Mouse (Mus musculus) intestine, embryonic 14.5 days (tissue): Measurements from ENCODE around the gene Arl3. TPM values are rescaled to one million over a fixed set of nuclear protein-coding genes. Genes with fewer than 3 reads are reported as not detected.

Experiments used
- ATAC-seq: fragments of 200-750 bp; cut with Nextera tagmentation; replicated peaks from 2 replicates; pipeline ENCODE4 v1.8.0; 2017; ENCODE audit warnings: low read depth, moderate number of reproducible peaks, moderate TSS enrichment, moderate library complexity; ENCODE audit not compliant: low FRiP score, low TSS enrichment
- DNase-seq: peaks from one replicate; pipeline ENCODE4 v3.0.0-alpha.2; 2018; ENCODE audit warnings: low spot score
- H3K27ac ChIP-seq: fragments of 300-500 bp; sonication (generic); 2 replicates; pipeline ENCODE4 v1.5.1; 2014; ENCODE audit warnings: low read depth, mild to moderate bottlenecking, control low read depth
- H3K27me3 ChIP-seq: fragments of 300-500 bp; sonication (generic); replicated peaks from 2 replicates; pipeline ENCODE4 v1.6.1; 2014; ENCODE audit warnings: low read length, control low read depth; ENCODE audit not compliant: control insufficient read depth, insufficient read depth
- H3K36me3 ChIP-seq: fragments of 300-500 bp; sonication (generic); 2 replicates; pipeline ENCODE4 v1.6.1; 2014; ENCODE audit warnings: low read length, control low read depth; ENCODE audit not compliant: control insufficient read depth, insufficient read depth
- H3K4me1 ChIP-seq: fragments of 300-500 bp; sonication (generic); replicated peaks from 2 replicates; pipeline ENCODE4 v1.6.1; 2014; ENCODE audit warnings: low read length, control low read depth, mixed read lengths; ENCODE audit not compliant: control insufficient read depth, insufficient read depth
- H3K4me2 ChIP-seq: fragments of 300-500 bp; sonication (generic); 2 replicates; pipeline ENCODE4 v1.6.1; 2014; ENCODE audit warnings: low read length
- H3K4me3 ChIP-seq: fragments of 300-500 bp; sonication (generic); 2 replicates; pipeline ENCODE4 v1.5.1; 2014; ENCODE audit warnings: low read depth, low read length, control low read depth, mixed read lengths
- H3K9ac ChIP-seq: fragments of 300-500 bp; sonication (generic); 2 replicates; pipeline ENCODE4 v1.6.1; 2014; ENCODE audit warnings: mild to moderate bottlenecking, low read length
- H3K9me3 ChIP-seq: fragments of 300-500 bp; sonication (generic); 2 replicates; pipeline ENCODE4 v1.6.1; 2016; ENCODE audit warnings: low read length, control low read depth; ENCODE audit not compliant: control insufficient read depth
- WGBS: fragments of 180-500 bp; shearing (Covaris S2); extraction: QIAGEN DNeasy Blood & Tissue Kit; methylation state at CpG from one replicate; pipeline ENCODE4 v1.1.7; 2014; 5-methylcytosine and 5-hydroxymethylcytosine counted together
- polyA plus RNA-seq: library from polyadenylated mRNA; unstranded; fragments of >200 nt; fragmentation: Nextera tagmentation; extraction: Ambion mirVana; gene quantifications from 2 replicates; pipeline ENCODE4 v1.2.1, GENCODE M21; 2014

Gene Arl3
- polyA plus RNA-seq, 1 experiment from 2014 or later, result 64.3 TPM

DNA sequence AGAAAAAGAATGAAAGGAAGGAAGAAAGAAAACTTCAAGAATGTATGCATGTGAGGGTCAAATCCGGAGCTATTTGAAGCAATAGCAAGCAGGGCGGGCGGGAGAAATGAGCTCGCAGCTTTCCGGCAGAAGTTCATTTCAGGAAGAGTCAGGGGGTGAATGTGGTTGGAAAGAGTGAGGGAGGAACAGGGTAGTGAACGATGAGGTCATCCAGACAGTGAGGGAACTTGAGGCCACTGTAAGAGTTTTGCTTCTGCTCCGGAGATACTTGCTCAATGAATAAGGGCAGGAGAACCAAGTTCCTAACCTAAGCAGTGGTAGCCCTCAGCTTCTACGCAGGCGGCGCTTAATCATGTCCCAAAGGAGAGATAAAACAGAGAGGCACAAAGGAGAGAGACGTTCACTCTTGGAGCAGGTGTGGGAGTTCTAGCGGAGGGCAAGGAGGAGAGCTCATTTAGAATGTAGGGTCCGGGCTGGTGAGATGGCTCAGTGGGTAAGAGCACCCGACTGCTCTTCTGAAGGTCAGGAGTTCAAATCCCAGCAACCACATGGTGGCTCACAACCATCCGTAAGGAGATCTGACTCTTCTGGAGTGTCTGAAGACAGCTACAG is 50.5 kb downstream of the Arl3 start:
- ATAC-seq, result no peak
- H3K4me3 ChIP-seq, result no peak overlapping the region
- 27% methylated on average over 15 of the region's 15 CpGs for whole genome bisulfite sequencing
- no peak overlapping the region for H3K27ac ChIP-seq
- H3K4me2 ChIP-seq, result no peak overlapping the region
- no peaks in the 10 kb centered on the region for H3K36me3 ChIP-seq
- no peak overlapping the region for H3K9ac ChIP-seq
- H3K4me1 ChIP-seq, result peaks cover 53% of the 10 kb centered on the region
- no peaks in the 10 kb centered on the region for H3K27me3 ChIP-seq
- DNase-seq, result peak; percentile 57
- no peaks in the 10 kb centered on the region for H3K9me3 ChIP-seq

DNA sequence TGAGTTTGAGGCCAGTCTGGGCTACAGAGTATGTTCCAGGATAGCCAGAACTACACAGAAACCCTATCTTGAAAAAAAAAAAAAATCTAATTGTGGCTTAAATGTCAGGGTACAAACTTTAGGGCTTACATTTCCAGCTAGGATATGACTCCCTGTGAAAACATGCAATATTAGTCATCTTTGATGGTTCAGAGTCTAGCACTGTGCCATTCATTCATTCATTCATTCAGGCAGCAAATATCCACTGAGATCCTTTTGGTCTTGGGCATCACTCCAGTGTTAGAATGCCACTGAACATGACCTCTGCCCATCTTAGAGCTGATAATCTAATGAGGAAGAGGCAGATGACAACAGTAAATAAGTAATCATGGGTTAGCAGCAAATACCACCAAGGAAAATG is 51.3 kb downstream of the Arl3 start:
- H3K27ac ChIP-seq, result no peak overlapping the region
- H3K4me3 ChIP-seq, result no peak overlapping the region
- H3K4me1 ChIP-seq, result peaks cover 53% of the 10 kb centered on the region
- no peak overlapping the region for H3K4me2 ChIP-seq
- no peak overlapping the region for H3K9ac ChIP-seq
- H3K27me3 ChIP-seq, result no peaks in the 10 kb centered on the region
- H3K36me3 ChIP-seq, result peaks cover 2% of the 10 kb centered on the region; the same call in 1 of the 2 replicates
- DNase-seq, result no peak
- ATAC-seq, result no peak
- no peaks in the 10 kb centered on the region for H3K9me3 ChIP-seq

DNA sequence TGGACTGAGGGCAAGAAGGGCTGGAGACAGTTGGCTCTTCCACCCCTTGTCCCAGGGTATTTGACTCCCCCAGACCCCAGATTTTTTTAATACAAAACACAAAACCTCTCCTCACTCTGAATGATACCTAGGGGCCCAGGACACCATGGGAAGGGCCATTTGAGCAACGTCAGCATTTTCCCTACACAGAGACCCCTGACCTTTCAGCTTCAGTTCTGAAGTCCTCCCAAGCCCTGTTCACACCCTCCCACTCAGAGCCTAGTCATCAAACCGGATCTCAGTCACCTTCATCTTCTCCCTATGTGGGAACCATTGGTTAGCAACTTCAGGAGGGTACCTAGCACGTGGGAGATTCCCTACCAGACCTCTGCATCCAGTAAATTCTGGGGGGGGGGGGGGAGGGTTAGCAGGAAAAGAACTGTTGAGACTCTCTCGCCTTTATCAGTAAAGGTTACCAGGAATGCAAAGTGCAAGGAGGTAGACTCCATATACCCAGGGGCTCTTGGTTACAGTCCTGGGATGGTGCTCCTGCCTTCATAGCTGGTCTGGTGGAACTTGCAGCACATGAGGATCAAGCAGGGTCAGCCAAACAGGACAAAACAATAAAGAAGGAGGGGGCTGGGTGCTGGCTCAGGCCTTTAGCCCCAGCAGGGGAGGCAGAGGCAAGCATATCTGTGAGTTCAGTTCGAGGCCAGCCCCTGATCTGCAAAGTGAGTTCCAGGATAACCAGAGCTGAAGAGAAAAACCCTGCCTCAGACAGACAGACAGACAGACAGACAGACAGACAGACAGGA is 54.0 kb downstream of the Arl3 start:
- no peaks in the 10 kb centered on the region for H3K27me3 ChIP-seq
- 23% methylated on average over 5 of the region's 5 CpGs for WGBS
- H3K9ac ChIP-seq, result no peak overlapping the region
- no peaks in the 10 kb centered on the region for H3K9me3 ChIP-seq
- H3K4me2 ChIP-seq, result peak overlapping the region; percentile 46
- H3K4me3 ChIP-seq, result no peak overlapping the region
- peaks cover 28% of the 10 kb centered on the region for H3K36me3 ChIP-seq
- DNase-seq (no peak), ATAC-seq (no peak; the same call in 1 of the 2 replicates)
- peaks cover 39% of the 10 kb centered on the region for H3K4me1 ChIP-seq
- H3K27ac ChIP-seq, result no peak overlapping the region

DNA sequence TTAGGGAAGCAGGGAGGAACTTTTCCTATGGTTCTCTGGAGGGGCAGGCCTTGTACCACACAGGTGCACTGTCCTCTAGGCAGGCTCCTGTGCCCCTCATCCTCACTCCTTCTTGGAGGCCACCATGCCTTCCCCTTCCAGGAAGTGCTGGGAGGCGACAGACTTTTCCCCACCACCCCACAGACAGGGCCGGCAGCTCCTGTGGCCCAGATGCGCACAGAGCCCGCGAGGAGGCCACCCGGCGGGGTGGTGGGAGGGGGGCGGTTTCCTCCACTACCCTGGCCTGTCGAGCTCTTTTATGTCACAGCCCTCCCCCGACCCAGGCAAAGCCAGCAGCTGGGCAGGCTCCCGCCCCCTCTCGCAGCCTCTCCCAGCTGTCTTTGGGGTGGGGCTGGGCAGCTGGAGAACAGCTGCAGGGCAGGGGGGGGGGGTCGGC is 54.6 kb downstream of the Arl3 start:
- WGBS, result 0% methylated on average over 13 of the region's 13 CpGs
- Histone ChIP-seq H3K36me3 (peaks cover 34% of the 10 kb centered on the region), H3K4me3 (no peak overlapping the region), H3K9me3 (no peaks in the 10 kb centered on the region), H3K4me2 (peak overlapping the region; percentile 46), H3K4me1 (peaks cover 33% of the 10 kb centered on the region), H3K9ac (0 out of 2 replicates have a peak overlapping the region, but pooled peaks have one; percentile 13), H3K27me3 (no peaks in the 10 kb centered on the region), H3K27ac (peak overlapping the region; percentile 62; the same call in 1 of the 2 replicates)
- peak; percentile 70 for ATAC-seq
- peak; percentile 81 for DNase-seq

DNA sequence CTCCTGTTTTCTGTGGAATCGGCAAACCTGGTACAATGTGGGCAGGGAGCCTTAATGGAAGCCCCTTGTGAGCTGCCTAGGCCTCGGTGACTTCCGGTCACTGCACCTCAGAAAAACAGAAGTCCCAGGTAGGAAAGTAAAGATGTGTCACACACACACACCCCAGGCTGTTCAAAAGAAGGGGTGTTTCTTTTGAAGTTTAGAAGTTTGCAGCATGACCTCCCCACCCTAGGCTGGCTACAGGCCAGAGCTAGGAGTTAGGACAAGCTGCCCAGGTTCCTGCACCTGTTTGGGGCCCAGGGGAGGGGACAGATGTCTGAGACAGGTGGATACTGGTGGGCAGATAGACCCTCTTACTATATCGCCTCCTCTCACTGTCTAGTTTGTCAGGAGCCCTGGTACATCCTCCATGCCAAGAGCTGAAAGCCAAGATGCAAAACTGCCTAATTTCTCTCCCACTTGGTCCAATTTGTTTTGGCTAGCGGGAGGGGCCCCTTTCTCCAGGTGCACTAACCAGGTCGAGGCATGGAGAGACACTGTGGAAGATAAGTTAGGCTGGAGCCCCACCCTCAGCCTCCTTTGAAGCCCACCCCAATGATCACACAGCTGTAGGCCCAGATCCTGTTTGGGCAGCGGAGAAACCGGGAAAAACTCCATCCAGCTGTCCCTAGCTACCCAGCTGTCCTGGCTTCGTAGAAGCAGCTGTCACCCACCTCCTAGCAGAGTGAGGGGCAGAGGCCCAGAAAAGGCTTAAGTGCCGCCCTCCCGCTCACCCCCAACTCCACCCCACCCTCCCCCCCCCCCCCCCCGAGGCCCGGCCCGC is 55.3 kb downstream of the Arl3 start:
- peak overlapping the region; percentile 62; the same call in 1 of the 2 replicates for H3K27ac ChIP-seq
- peak; percentile 59 for DNase-seq
- no peaks in the 10 kb centered on the region for H3K9me3 ChIP-seq
- peaks cover 41% of the 10 kb centered on the region for H3K36me3 ChIP-seq
- H3K4me3 ChIP-seq, result no peak overlapping the region
- H3K4me1 ChIP-seq, result peaks cover 27% of the 10 kb centered on the region
- ATAC-seq, result peak; percentile 41
- peak overlapping the region; percentile 46 for H3K4me2 ChIP-seq
- no peaks in the 10 kb centered on the region for H3K27me3 ChIP-seq
- 0 out of 2 replicates have a peak overlapping the region, but pooled peaks have one; percentile 13 for H3K9ac ChIP-seq
- WGBS, result 35% methylated on average over 10 of the region's 14 CpGs

DNA sequence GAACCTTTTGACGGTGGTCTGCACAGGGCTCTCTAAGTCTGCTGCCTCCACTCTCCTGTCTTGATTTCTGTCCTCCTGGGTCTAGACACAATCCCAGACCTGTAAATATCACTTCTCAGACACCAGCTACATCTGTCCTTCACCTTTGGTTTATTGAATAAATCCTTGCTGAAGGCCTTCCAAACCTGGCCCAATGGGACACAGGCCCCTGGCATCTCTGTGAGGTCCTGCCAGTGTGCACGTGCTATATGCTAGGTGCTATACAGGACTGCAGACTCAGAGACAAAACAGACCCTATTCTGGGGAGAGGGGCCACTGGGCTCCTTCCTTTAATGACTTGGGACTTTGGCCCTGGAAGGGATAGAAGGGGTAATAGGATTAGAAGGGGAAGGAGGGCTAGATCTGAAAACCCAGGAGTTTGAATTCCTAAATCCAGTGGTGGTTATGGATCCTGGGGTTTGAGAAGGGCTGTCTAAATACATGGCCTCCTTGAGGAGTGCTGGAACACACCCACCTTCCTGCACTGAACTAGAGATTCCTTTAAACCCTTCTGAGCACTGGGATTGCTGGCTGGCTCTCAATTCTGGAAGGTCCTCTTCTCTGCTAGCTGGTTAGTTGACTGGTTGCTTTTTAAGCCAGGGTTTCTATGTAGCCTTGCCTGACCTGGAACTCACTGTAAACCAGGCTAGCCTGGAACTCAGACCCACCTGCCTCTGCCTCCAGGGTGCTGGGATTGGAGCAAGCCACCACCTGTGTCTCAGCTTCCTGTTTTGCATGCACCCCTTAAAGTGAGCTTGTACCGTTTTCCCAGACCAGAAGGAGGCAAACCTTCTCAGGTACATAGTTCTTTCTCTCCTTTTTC is 56.1 kb downstream of the Arl3 start:
- no peak for ATAC-seq
- 66% methylated on average over 3 of the region's 3 CpGs for WGBS
- Histone ChIP-seq H3K4me2 (no peak overlapping the region), H3K27me3 (no peaks in the 10 kb centered on the region), H3K9me3 (no peaks in the 10 kb centered on the region), H3K4me1 (peaks cover 20% of the 10 kb centered on the region), H3K9ac (no peak overlapping the region), H3K27ac (no peak overlapping the region), H3K36me3 (peaks cover 49% of the 10 kb centered on the region), H3K4me3 (no peak overlapping the region)
- no peak for DNase-seq

DNA sequence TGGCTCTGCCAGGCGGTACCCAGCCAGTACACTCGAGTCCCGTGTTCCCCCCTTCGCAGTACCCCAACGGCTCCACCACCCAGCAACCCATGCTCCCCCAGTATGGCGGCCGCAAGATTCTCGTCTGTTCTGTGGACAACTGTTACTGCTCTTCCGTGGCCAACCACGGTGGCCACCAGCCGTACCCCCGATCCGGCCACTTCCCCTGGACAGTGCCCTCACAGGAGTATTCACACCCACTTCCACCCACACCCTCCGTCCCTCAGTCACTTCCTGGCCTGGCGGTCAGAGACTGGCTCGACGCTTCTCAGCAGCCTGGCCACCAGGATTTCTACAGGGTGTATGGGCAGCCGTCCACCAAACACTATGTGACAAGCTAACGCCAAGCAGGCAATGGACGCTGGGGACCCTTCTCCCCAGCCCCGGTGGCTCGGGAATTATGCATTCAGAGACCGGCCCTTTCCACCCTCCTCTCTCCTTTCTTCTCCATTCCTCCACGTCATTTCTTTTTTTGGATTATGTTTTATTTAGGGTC is 57.6 kb downstream of the Arl3 start:
- Histone ChIP-seq H3K4me3 (no peak overlapping the region), H3K36me3 (peaks cover 63% of the 10 kb centered on the region), H3K4me2 (no peak overlapping the region), H3K4me1 (peaks cover 25% of the 10 kb centered on the region), H3K9ac (no peak overlapping the region), H3K27me3 (no peaks in the 10 kb centered on the region), H3K27ac (no peak overlapping the region), H3K9me3 (no peaks in the 10 kb centered on the region)
- ATAC-seq, result no peak
- 90% methylated on average over 24 of the region's 24 CpGs for WGBS
- no peak for DNase-seq
